Mouse (Mus musculus) neural tube, embryonic 11.5 days (tissue): Measurements from ENCODE around the gene Psmb11. TPM values are rescaled to one million over a fixed set of nuclear protein-coding genes. Genes with fewer than 3 reads are reported as not detected.
A peak's percentile ranks its signal among the peaks of the same experiment; 100 is the strongest.
"Not testable (repeated sequence)": the region's sequence is repeated elsewhere in the genome, so short reads cannot be mapped to it uniquely, and the experiment has no call there.

Source experiments
- ATAC-seq: fragments of 200-750 bp; cut with Nextera tagmentation; 2 replicates; pipeline ENCODE4 v1.8.0; 2017; ENCODE audit warnings: moderate number of reproducible peaks, mild to moderate bottlenecking, moderate TSS enrichment, moderate library complexity; ENCODE audit not compliant: insufficient read depth, low FRiP score, low TSS enrichment
- DNase-seq: peaks from one replicate; pipeline ENCODE4 v3.0.0-alpha.2; 2015; ENCODE audit warnings: low spot score
- H3K27ac ChIP-seq: fragments of 300-500 bp; sonication (generic); 2 replicates; pipeline ENCODE4 v1.5.1; 2014; ENCODE audit warnings: low read depth, mild to moderate bottlenecking, low read length
- H3K27me3 ChIP-seq: fragments of 300-500 bp; sonication (generic); 2 replicates; pipeline ENCODE4 v1.6.1; 2014; ENCODE audit warnings: mild to moderate bottlenecking, low read length, mixed read lengths; ENCODE audit not compliant: control insufficient read depth, insufficient read depth
- H3K36me3 ChIP-seq: fragments of 300-500 bp; sonication (generic); 2 replicates; pipeline ENCODE4 v1.6.1; 2014; ENCODE audit warnings: mild to moderate bottlenecking, low read length, moderate library complexity, mixed read lengths; ENCODE audit not compliant: control insufficient read depth, insufficient read depth
- H3K4me1 ChIP-seq: fragments of 300-500 bp; sonication (generic); 2 replicates; pipeline ENCODE4 v1.6.1; 2014; ENCODE audit warnings: low read length, mixed read lengths; ENCODE audit not compliant: control insufficient read depth, insufficient read depth
- H3K4me2 ChIP-seq: fragments of 300-500 bp; sonication (generic); 2 replicates; pipeline ENCODE4 v1.6.1; 2014; ENCODE audit warnings: low read depth, mild to moderate bottlenecking, moderate library complexity
- H3K4me3 ChIP-seq: fragments of 300-500 bp; sonication (generic); 2 replicates; pipeline ENCODE4 v1.5.1; 2014; ENCODE audit warnings: low read depth, low read length
- H3K9ac ChIP-seq: fragments of 300-500 bp; sonication (generic); 2 replicates; pipeline ENCODE4 v1.6.1; 2014; ENCODE audit warnings: mild to moderate bottlenecking, low read length
- H3K9me3 ChIP-seq: fragments of 300-500 bp; sonication (generic); 2 replicates; pipeline ENCODE4 v1.6.1; 2016; ENCODE audit warnings: low read length; ENCODE audit not compliant: control insufficient read depth
- WGBS: fragments of 180-500 bp; shearing (Covaris S2); extraction: QIAGEN DNeasy Blood & Tissue Kit; methylation state at CpG from one replicate; pipeline ENCODE4 v1.1.7; 2014; 5-methylcytosine and 5-hydroxymethylcytosine counted together
- polyA plus RNA-seq: library from polyadenylated mRNA; unstranded; fragments of >200 nt; fragmentation: Nextera tagmentation; extraction: Ambion mirVana; gene quantifications from 2 replicates; pipeline ENCODE4 v1.2.1, GENCODE M21; 2014

Gene Psmb11
- polyA plus RNA-seq, 1 experiment from 2014 or later, result 0.08 TPM

GRCm38 (mm10) chr14:54609245-54609644 lies 12.0 kb upstream of the Psmb11 start:
- no peak for DNase-seq
- no peaks in the 10 kb centered on the region for H3K27me3 ChIP-seq
- H3K9ac ChIP-seq, result no peak overlapping the region
- peaks cover 5% of the 10 kb centered on the region for H3K4me1 ChIP-seq
- H3K36me3 ChIP-seq, result peaks cover 6% of the 10 kb centered on the region
- H3K4me2 ChIP-seq, result no peak overlapping the region
- H3K27ac ChIP-seq, result no peak overlapping the region
- no peak for ATAC-seq
- WGBS, result 77% methylated on average over 4 of the region's 4 CpGs
- no peak overlapping the region for H3K4me3 ChIP-seq
- no peaks in the 10 kb centered on the region for H3K9me3 ChIP-seq

GRCm38 (mm10) chr14:54609962-54610361 lies 11.3 kb upstream of the Psmb11 start:
- Histone ChIP-seq H3K4me3 (no peak overlapping the region), H3K36me3 (peaks cover 6% of the 10 kb centered on the region), H3K27ac (no peak overlapping the region), H3K4me1 (0 out of 2 replicates have a peak, but pooled peaks cover 2% of the 10 kb centered on the region), H3K9ac (no peak overlapping the region), H3K9me3 (no peaks in the 10 kb centered on the region), H3K27me3 (no peaks in the 10 kb centered on the region), H3K4me2 (no peak overlapping the region)
- ATAC-seq, result no peak
- whole genome bisulfite sequencing, result 77% methylated on average over 4 of the region's 4 CpGs
- peak; percentile 38 for DNase-seq

GRCm38 (mm10) chr14:54610648-54611047 lies 10.6 kb upstream of the Psmb11 start:
- H3K4me3 ChIP-seq, result no peak overlapping the region
- ATAC-seq, result no peak
- H3K9ac ChIP-seq, result no peak overlapping the region
- H3K4me1 ChIP-seq, result 0 out of 2 replicates have a peak, but pooled peaks cover 2% of the 10 kb centered on the region
- no peak overlapping the region for H3K27ac ChIP-seq
- no peak for DNase-seq
- no peak overlapping the region for H3K4me2 ChIP-seq
- H3K9me3 ChIP-seq, result no peaks in the 10 kb centered on the region
- 82% methylated on average over 6 of the region's 6 CpGs for WGBS
- no peaks in the 10 kb centered on the region for H3K27me3 ChIP-seq
- peaks cover 6% of the 10 kb centered on the region for H3K36me3 ChIP-seq

- not testable (repeated sequence) for H3K4me3 ChIP-seq, H3K9me3 ChIP-seq, H3K9ac ChIP-seq, H3K27ac ChIP-seq, H3K27me3 ChIP-seq, DNase-seq, H3K4me1 ChIP-seq, H3K36me3 ChIP-seq, H3K4me2 ChIP-seq, ATAC-seq
- 95% methylated on average over 15 of the region's 16 CpGs for WGBS
These were observed 7.1 kb upstream of the Psmb11 start for GRCm38 (mm10) chr14:54614130-54614529.

GRCm38 (mm10) chr14:54616226-54616825 lies 4.9 kb upstream of the Psmb11 start:
- 94% methylated on average over 16 of the region's 16 CpGs for WGBS
- Histone ChIP-seq H3K27me3 (no peaks in the 10 kb centered on the region), H3K36me3 (peaks cover 6% of the 10 kb centered on the region), H3K9me3 (no peaks in the 10 kb centered on the region), H3K27ac (no peak overlapping the region), H3K4me3 (no peak overlapping the region), H3K4me2 (no peak overlapping the region), H3K9ac (no peak overlapping the region), H3K4me1 (no peaks in the 10 kb centered on the region)
- no peak for DNase-seq
- no peak for ATAC-seq

- H3K9me3 ChIP-seq, result no peaks in the 10 kb centered on the region
- peaks cover 3% of the 10 kb centered on the region; the same call in 1 of the 2 replicates for H3K36me3 ChIP-seq
- 2% methylated on average over 38 of the region's 38 CpGs for WGBS
- peak overlapping the region; percentile 89 for H3K4me3 ChIP-seq
- peak overlapping the region; percentile 92 for H3K9ac ChIP-seq
- no peaks in the 10 kb centered on the region for H3K27me3 ChIP-seq
- H3K4me1 ChIP-seq, result no peaks in the 10 kb centered on the region
- H3K4me2 ChIP-seq, result peak overlapping the region; percentile 69
- peak; percentile 44 for DNase-seq
- H3K27ac ChIP-seq, result peak overlapping the region; percentile 70
- peak; percentile 58 for ATAC-seq
These were observed 3.9 kb upstream of the Psmb11 start for GRCm38 (mm10) chr14:54617152-54617896.

- Histone ChIP-seq H3K4me2 (peak within 1 kb of the TSS; percentile 69), H3K36me3 (no peaks in the 10 kb centered on the region; the same call in 1 of the 2 replicates), H3K4me1 (no peaks in the 10 kb centered on the region), H3K27me3 (no peaks in the 10 kb centered on the region), H3K9me3 (no peaks in the 10 kb centered on the region), H3K9ac (peak within 1 kb of the TSS; percentile 92), H3K4me3 (peak within 1 kb of the TSS; percentile 89), H3K27ac (peak within 1 kb of the TSS; percentile 70)
- ATAC-seq (peak; percentile 89), DNase-seq (peak; percentile 92)
- 0% methylated on average over 25 of the region's 25 CpGs for WGBS
These were observed 3.3 kb upstream of the Psmb11 start, which contains the start of gene Psmb5 for GRCm38 (mm10) chr14:54617897-54618365. Gene Psmb5 (minus strand): TSS chr14:54618022.

GRCm38 (mm10) chr14:54623334-54623733 lies 2.1 kb downstream of the Psmb11 start:
- DNase-seq, result no peak
- ATAC-seq, result no peak
- no peaks in the 10 kb centered on the region for H3K27me3 ChIP-seq
- no peak overlapping the region for H3K9ac ChIP-seq
- no peaks in the 10 kb centered on the region for H3K9me3 ChIP-seq
- no peak overlapping the region for H3K4me3 ChIP-seq
- H3K4me1 ChIP-seq, result no peaks in the 10 kb centered on the region
- H3K27ac ChIP-seq, result no peak overlapping the region
- H3K4me2 ChIP-seq, result no peak overlapping the region
- WGBS, result 89% methylated on average over 6 of the region's 6 CpGs
- H3K36me3 ChIP-seq, result no peaks in the 10 kb centered on the region
